Mouse (Mus musculus): ENCODE data around the gene Tdo2.
A peak's percentile ranks its signal among the peaks of the same experiment; 100 is the strongest.

Gene Tdo2

DNA sequence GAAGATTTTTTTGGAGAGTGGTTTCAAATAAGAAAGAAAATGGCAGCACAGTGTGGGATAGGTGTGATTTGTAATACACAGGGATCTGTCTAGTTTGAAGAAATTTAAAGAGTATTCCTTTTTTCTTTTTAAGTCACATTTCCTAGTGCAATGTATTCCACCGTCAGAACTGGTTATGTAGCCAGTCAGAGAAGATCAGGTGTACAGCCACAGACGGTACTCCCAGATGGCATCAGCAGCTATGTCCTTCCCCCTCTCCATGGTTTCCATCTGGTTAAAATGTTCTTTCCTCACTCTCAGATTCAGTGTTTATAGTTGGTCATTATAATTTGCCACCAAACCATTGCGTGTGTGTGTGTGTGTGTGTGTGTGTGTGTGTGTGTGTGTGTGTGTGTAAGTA is 32.9 kb downstream of the Tdo2 start:
- DNase-seq (ENCODE audit: low spot score in 2 of 2): no peak

DNA sequence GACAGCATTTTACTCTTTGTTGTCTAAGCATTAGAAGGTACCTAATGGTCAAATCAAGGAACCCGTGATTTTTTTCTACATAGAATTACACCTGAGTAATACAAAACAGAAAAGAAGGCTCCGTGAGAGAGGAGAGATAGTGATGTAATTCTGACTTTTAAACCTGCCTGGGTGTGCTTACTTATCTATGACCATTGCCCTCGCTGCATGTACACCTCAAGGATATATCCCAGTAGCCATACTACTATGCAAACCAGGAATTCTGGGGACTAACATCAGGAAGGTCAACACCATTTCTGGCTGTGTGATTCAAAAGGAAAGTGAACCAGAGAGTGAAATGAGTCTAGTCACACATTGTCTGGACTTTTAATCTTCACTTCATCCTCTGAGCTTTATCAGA is 33.7 kb downstream of the Tdo2 start:
- no peak for DNase-seq (ENCODE audit: low spot score in 2 of 2)

DNA sequence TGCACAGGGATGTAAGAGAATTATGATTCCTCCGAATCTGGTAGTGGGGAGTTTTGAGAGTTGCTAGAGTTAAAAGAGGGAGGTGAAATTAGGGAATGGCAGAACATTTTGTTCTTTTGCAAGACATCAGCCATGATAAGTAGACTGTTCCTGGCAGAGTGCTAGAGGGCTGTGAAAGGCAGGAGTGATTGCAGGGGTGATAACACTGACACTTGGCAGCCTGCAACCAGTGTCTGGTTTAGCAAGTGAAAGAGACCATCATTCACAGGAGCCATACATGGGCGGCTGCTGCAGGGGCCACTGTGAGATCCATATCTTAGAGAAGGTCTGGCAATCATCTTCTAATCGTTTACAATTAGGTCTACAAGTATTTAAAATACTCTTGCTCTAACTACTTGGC is 37.1 kb downstream of the Tdo2 start:
- no peak for DNase-seq (ENCODE audit: low spot score in 2 of 2)

DNA sequence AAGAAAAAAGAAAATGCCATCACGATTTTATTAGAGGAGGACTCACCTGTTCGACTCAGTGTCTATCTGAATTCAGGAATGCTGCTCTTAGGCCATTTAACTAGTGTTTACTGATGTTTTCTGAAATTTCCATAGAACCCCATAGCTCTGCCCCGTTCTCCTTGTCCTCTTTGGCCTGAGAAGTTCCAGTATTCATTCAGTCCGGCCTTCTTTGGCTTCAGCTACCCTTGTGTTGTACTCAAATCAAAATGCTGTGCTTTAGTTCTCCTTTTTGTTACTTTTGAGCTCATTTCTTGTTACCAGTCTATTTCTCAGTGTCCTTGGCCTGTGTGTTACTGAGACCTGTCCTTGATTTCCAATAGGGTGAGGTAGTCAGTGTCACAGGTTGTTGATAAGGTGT is 42.7 kb downstream of the Tdo2 start:
- no peak for DNase-seq (ENCODE audit: low spot score in 2 of 2)

DNA sequence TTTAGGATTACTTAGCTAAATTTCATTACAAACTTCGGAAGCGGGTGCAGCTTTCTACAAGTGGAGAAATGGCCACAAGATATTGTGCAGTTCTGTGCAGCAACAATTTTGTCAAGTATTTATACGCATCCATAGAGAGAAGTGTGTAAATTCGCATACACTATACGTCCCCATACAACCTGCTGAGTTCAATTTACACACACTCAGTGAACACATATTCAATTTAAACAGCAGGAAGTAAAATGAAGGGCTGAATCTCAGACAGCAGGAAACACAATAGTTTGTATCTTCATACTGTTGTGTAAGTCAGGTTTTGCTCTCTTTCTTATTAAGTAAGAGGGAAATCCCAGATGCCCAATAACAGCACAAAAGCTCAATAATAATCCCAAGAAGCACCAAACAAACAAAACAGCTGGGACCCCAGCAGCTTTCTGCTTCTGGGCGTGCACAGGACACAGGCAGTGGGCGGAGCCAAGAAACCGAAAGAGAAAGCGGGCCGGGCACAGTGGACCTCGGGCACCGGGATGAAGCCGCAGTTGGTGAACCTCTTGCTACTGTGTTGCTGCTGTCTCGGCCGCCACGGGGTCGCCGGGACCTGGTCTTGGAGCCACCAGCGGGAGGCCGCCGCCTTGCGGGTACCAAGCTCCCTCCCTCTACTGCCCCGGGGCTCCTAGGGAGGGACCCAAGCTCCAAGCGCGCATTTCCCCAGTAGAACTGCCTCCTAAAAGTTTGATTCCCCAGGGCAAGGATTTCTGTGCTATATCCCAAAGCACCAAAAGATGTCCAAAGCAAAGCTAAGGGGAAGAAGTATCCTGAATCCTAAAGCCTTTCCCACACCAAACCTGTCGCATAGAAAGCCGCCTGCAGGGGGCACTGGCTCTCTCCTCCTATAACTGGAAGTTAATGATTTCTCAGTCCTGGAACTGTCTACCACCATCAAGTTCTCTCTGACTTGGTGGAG is 43.6 kb downstream of the Tdo2 start, which contains the start of gene Ctso:
Gene Ctso, plus strand, starts transcription at position 461 of the 961 bp plus-strand sequence.
- DNase-seq (ENCODE audit: low spot score in 2 of 2): peak; percentile 86 to 90

DNA sequence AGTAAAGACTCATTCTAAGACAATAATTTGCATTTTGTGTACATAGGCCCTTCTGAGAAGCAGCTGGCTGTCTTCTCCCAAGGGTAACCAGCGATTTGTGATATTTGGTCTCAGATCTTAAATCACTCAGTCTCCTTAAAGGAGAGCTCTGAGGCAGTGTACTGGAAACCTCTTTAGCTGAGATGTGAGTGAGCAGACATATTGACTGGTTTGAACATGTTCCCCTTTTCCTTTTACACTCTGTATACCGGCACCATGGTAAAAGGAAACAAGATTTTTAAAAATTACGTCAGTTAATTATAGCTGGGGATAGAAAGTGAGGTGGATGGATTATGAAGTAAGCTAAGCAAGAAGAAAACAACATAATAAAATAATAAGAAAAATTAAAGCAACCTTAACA is 44.3 kb downstream of the Tdo2 start:
- no peak for DNase-seq (ENCODE audit: low spot score in 2 of 2)

DNA sequence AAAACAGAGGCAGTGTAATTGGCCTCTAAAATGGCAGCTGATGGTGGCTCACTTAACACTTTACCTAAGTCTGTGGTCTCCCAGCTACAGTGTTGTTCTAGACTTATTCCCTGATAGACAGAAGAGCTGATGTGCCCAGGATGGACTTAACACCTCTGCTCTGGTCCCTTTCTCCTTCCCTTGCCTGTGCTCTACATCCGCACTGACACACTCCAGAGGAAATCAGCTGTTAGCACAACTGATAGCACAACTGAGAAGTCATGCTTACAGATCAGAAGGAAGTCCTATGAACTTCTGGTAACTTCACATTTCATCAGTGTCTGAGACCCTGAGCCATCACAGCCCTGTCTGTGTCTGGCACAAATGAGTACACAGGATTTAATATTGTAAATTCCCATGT is 46.9 kb downstream of the Tdo2 start:
- DNase-seq (ENCODE audit: low spot score in 2 of 2): peak in 1 of 2 experiments; percentile 8

DNA sequence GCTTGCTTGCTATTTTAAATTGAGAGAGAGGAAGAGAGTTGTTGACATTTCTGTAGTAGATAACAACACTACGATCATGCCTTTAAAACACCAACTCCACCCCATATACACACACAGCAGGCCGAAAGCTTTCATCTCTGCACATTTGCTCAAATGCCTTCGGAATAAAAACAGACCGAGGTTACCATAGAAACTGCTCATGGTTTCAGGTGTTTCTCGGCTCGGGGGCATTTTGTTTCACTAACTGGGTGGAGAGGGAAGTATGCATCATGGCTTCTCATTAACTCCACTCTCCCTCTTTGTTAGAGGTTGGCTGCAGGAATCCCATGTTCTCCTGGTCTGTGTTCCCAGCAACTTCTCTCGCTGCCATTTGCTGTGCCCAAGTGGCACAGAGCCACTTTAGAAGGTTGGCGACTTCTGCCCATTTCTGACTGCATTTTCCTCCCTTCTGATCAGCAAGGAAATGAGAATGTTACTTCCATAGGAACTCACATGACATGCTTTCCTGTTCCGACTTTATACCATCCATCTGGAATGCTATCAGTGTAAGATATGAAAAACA is 49.2 kb downstream of the Tdo2 start:
- DNase-seq (ENCODE audit: low spot score in 2 of 2): peak; percentile 66 to 73

DNA sequence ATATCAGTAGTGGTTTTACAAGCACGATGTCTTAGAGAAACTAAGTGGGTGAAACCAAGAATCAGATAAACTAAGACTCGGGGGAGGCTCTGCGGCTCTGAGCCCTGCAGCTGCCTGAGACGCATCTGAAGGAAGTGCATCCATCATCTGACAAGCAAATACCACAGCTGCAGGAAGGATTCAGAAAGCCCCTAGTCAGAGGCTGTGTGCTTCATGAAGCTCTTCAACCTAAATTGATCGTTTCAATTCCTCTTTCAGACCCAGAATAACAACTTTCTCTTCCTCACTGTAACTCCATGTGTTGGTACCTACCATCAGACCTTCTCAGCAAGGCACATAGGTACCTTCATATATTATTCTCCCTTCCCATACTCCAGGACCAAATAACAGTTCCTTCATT is 50.1 kb downstream of the Tdo2 start:
- DNase-seq (ENCODE audit: low spot score in 2 of 2): peak; percentile 85 to 88

DNA sequence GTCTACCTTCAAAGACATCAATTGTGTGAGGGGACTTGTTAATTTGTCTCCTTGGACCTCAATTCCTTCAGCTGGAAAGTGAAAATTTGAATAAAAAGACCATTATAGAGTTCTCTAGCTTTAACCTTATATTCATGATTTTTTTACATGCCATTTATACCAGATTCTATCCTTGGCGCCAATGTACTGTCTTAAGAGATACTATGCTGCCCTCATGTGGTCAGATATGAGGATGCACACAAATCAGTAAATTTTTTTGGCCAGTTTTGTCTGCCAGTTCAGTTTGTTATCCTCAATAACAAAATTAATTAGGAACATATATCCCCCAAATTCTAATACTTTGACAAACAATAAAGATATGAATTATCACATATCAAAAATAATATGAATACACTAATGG is 51.1 kb downstream of the Tdo2 start:
- peak; percentile 44 to 59 for DNase-seq (ENCODE audit: low spot score in 2 of 2)

DNA sequence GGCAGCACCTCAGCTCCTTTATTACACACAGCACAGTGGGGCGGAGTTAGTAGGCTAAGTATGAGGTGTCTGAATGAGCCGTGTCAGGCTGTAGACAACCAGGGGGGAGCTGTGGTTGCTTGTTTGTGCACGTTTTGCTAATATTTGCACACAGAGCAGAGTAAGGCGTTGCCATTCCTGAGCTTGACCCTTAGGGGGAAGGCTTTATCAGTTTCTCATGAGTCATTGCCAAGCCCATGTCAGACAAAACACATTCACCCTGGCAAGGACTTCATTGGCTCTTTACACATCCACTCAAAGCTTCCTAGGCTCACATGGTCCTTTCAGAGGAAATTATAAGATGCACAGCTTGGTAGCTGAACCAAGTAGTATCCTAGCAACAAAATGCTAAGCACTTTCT is 53.1 kb downstream of the Tdo2 start:
- peak; percentile 4 to 20 for DNase-seq (ENCODE audit: low spot score in 2 of 2)

DNA sequence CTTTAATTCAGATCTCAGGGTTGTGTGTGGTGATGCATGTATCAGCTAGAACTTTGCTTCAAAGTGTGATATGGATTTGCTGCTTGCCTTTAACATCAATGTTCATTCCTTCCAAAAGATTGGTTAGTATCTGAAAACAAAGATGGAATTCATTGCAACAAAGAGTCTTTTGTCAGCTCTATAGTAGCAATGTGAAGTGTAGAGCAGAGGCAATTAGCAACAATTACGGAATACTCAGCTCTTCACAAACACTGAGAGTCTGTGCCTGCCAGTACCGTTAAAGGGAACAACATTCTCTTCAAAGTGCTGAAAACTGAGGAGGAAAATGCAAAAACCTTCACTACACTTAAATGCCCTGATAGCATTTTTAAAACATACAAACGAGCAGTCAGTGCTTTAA is 56.3 kb downstream of the Tdo2 start:
- no peak for DNase-seq (ENCODE audit: low spot score in 2 of 2)

DNA sequence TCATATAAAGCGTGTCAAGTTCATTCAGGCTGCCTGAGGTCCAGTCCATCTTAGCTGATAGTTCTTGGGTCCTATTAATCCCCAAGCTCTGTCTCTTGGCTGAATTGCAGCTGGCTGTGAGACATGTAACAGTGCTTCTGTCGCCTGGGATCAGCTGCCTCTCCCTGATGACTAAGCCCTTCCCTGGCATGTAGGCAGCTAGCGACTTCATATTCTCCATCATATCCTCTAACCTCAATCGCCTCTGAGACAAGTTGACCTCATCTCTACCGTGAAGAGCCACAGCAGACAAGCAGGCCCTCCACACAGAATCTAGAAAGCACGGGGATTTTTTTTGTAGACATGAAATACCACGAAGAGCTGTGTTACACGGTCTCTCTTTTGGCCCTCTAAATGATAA is 57.8 kb downstream of the Tdo2 start:
- no peak for DNase-seq (ENCODE audit: low spot score in 2 of 2)

DNA sequence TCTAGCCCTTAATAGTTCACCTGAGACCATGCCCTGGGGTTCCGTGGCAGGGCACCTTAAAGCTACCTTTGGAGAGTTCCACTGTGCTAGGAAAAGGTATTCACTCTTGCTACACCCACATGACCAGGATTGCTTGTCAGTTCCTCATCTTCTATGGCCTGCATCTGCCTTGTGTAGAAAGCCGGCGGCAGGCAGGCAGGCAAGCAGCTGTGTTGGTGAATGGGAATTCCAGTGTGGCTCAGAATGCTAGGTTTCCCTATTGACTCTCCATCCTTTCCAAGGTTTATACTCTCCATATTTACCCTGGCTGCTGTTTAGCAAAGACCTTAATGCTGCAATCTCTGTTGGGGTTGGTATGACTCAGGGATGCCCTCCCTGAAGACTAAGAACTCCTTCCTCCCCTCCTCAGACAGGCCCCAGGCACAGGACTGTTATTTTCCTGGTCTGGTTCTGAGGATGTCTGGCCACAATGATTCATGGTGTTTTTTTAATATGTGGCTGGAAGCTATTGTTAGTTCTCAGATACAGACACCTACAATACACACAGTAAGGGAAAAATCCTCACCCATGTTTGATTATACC is 58.6 kb downstream of the Tdo2 start:
- no peak for DNase-seq (ENCODE audit: low spot score in 2 of 2)

DNA sequence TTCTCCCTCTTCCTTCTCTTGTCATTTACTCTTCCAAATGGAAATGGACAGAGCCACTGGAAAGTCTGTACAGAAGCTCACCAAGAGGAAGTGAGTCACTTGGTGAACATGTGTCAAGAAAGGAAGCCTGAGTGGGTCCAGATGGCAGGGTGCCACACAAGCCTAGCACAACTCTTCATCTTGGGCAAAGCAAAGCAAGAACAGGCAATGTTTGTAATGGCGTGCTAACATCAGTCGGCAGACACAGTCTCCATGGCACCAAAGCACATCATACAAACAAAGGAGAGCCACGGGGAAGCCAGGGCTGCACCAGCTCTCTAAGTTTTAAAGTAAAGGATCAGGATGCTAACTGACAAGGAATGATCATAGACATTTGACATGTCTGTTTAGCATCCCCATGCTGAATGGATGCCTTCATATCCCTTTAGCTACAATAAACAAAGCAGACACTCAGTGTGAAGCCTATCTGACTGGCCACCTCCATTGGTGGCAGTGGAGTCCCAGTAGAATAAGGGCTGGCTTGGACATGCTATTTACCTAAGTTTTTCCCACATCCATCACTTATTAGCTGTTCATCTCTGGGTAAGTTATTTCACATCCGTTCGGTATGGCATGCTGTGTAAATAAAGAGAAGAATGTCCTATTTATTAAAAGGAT is 59.8 kb downstream of the Tdo2 start:
- DNase-seq (ENCODE audit: low spot score in 2 of 2): no peak

DNA sequence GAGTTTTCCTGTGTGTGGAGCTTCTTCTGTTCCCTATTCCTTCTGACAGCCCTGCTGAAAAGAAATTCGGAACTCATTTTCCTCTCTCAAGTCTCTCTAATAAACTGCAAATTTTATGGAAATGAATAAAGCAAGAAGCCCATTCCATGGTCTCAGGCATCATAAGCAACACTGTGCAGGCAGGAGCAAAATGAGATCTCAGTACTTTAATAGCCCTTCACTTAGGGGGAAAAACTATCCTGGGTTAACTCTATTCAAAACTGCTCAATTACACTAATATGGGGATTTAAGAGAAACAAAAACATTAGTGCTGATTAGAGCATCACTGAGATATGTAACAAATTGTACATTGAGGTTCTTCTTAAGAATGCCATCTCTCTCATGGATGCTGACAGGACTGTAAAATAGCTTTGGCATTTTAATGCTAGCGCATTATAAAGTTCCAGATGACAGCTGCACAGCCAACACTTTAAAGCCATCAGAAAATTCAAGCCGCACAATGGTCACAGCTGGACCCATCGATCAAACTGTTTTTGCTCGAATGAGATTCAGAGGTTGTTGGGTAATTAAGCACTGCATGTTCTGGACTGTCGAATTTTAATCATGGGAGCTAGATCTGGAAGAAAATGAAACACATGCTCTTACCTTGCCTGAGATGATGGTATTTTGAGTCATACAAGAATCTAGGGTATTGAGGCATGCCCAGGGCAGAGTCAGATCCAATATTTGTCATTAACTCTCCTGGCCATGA is 65.5 kb downstream of the Tdo2 start:
- no peak for DNase-seq (ENCODE audit: low spot score in 2 of 2)

Data from spleen, postnatal 36 days (tissue).